Mouse (Mus musculus): ENCODE results near the gene Rgs8. TPM values are rescaled to one million over a fixed set of nuclear protein-coding genes. Genes with fewer than 3 reads are reported as not detected.
A peak's percentile ranks its signal among the peaks of the same experiment; 100 is the strongest.

Gene Rgs8
- polyA plus RNA-seq, 1 experiment from 2014 or later, result 0.24 TPM

- WGBS, result 5% methylated on average over 12 of the region's 12 CpGs
Measured at GRCm38 (mm10) chr1:153746728-153747127, 93.9 kb downstream of the Rgs8 start.

GRCm38 (mm10) chr1:153747861-153748530 is 95.2 kb downstream of the Rgs8 start:
- H3K4me1 ChIP-seq (replicated peaks), result peaks cover 45% of the 10 kb centered on the region
- no peaks in the 10 kb centered on the region for H3K27me3 ChIP-seq
- H3K9ac ChIP-seq, result no peak overlapping the region
- WGBS, result 28% methylated on average over 12 of the region's 12 CpGs
- H3K4me3 ChIP-seq, result peak overlapping the region; percentile 50; the same call in 1 of the 2 replicates
- peak overlapping the region; percentile 88 for H3K27ac ChIP-seq
- H3K9me3 ChIP-seq (replicated peaks), result no peaks in the 10 kb centered on the region
- peak; percentile 28; the same call in 1 of the 2 replicates for ATAC-seq (replicated peaks; ENCODE audit: insufficient number of reproducible peaks, insufficient read depth, low FRiP score, low read depth)
- H3K36me3 ChIP-seq, result no peaks in the 10 kb centered on the region
- peak overlapping the region; percentile 66 for H3K4me2 ChIP-seq

More at GRCm38 (mm10) chr1:153746728-153747127, 93.9 kb downstream of the Rgs8 start:
- no peak overlapping the region for H3K27ac ChIP-seq
- H3K9me3 ChIP-seq (replicated peaks), result no peaks in the 10 kb centered on the region
- no peak overlapping the region for H3K4me3 ChIP-seq
- H3K27me3 ChIP-seq, result 0 out of 2 replicates have a peak, but pooled peaks cover 3% of the 10 kb centered on the region
- no peak for ATAC-seq (replicated peaks; ENCODE audit: insufficient number of reproducible peaks, insufficient read depth, low FRiP score, low read depth)
- H3K9ac ChIP-seq, result no peak overlapping the region
- no peaks in the 10 kb centered on the region for H3K36me3 ChIP-seq
- H3K4me1 ChIP-seq (replicated peaks), result peaks cover 43% of the 10 kb centered on the region
- no peak overlapping the region for H3K4me2 ChIP-seq

GRCm38 (mm10) chr1:153748549-153748948 is 95.7 kb downstream of the Rgs8 start:
- H3K4me3 ChIP-seq, result peak overlapping the region; percentile 50
- H3K36me3 ChIP-seq, result no peaks in the 10 kb centered on the region
- peaks cover 44% of the 10 kb centered on the region for H3K4me1 ChIP-seq (replicated peaks)
- H3K27me3 ChIP-seq, result no peaks in the 10 kb centered on the region
- H3K9ac ChIP-seq, result no peak overlapping the region
- 0% methylated on average over 1 of the region's 1 CpGs for WGBS
- H3K9me3 ChIP-seq (replicated peaks), result no peaks in the 10 kb centered on the region
- ATAC-seq (replicated peaks; ENCODE audit: insufficient number of reproducible peaks, insufficient read depth, low FRiP score, low read depth), result no peak
- H3K4me2 ChIP-seq, result peak overlapping the region; percentile 66
- H3K27ac ChIP-seq, result peak overlapping the region; percentile 88

- WGBS, result 4% methylated on average over 18 of the region's 18 CpGs
- Histone ChIP-seq H3K4me1 (replicated peaks) (peaks cover 44% of the 10 kb centered on the region), H3K9me3 (replicated peaks) (no peaks in the 10 kb centered on the region), H3K4me2 (peak within 1 kb of the TSS; percentile 66), H3K27me3 (no peaks in the 10 kb centered on the region), H3K9ac (peak within 1 kb of the TSS; percentile 57), H3K27ac (peak within 1 kb of the TSS; percentile 88), H3K4me3 (peak within 1 kb of the TSS; percentile 50), H3K36me3 (no peaks in the 10 kb centered on the region)
- ATAC-seq (replicated peaks; ENCODE audit: insufficient number of reproducible peaks, insufficient read depth, low FRiP score, low read depth), result peak; percentile 37; the same call in 1 of the 2 replicates
Measured at GRCm38 (mm10) chr1:153749211-153749801, 96.5 kb downstream of the Rgs8 start, which contains the start of gene Rnasel. Gene Rnasel, plus strand, starts transcription at chr1:153749426.

Other genes starting within 250 kb of the Rgs8 start
- 0.25 TPM in 1 of 2 replicates, not detected in the other for gene Shcbp1l, start 227.9 kb upstream of the Rgs8 start, polyA plus RNA-seq (2015; fragmentation: Nextera tagmentation; extraction: Ambion mirVana)
- gene Dhx9, start 165.4 kb upstream of the Rgs8 start, polyA plus RNA-seq (2015; fragmentation: Nextera tagmentation; extraction: Ambion mirVana), result 17.2 and 18.1 TPM in 2 replicates
- gene Npl, start 103.0 kb upstream of the Rgs8 start, polyA plus RNA-seq (2015; fragmentation: Nextera tagmentation; extraction: Ambion mirVana), result 5.2 and 7.2 TPM in 2 replicates
- gene Rgs16, start 87.3 kb downstream of the Rgs8 start, polyA plus RNA-seq (2015; fragmentation: Nextera tagmentation; extraction: Ambion mirVana), result 5.9 and 6.4 TPM in 2 replicates
- 23.4 and 24.3 TPM in 2 replicates for gene Rnasel, start 96.4 kb downstream of the Rgs8 start, polyA plus RNA-seq (2015; fragmentation: Nextera tagmentation; extraction: Ambion mirVana)
- gene Rgsl1, start 191.1 kb downstream of the Rgs8 start, polyA plus RNA-seq (2015; fragmentation: Nextera tagmentation; extraction: Ambion mirVana), result not detected in 2 replicates
- 0.10 TPM in 2 replicates for gene Teddm1b, start 221.3 kb downstream of the Rgs8 start, polyA plus RNA-seq (2015; fragmentation: Nextera tagmentation; extraction: Ambion mirVana)
- not detected in 2 replicates for gene Teddm1a, start 238.7 kb downstream of the Rgs8 start, polyA plus RNA-seq (2015; fragmentation: Nextera tagmentation; extraction: Ambion mirVana)
- 56.4 and 68.3 TPM in 2 replicates for gene Glul, start 246.9 kb downstream of the Rgs8 start, polyA plus RNA-seq (2015; fragmentation: Nextera tagmentation; extraction: Ambion mirVana)
- 0.19 and 0.44 TPM in 2 replicates for gene Teddm2, start 247.2 kb downstream of the Rgs8 start, polyA plus RNA-seq (2015; fragmentation: Nextera tagmentation; extraction: Ambion mirVana)